Mouse (Mus musculus): Measurements from ENCODE around the gene Tmem97.
"Not testable (repeated sequence)": the region's sequence is repeated elsewhere in the genome, so short reads cannot be mapped to it uniquely, and the experiment has no call there.

Tmem97 gene

DNA sequence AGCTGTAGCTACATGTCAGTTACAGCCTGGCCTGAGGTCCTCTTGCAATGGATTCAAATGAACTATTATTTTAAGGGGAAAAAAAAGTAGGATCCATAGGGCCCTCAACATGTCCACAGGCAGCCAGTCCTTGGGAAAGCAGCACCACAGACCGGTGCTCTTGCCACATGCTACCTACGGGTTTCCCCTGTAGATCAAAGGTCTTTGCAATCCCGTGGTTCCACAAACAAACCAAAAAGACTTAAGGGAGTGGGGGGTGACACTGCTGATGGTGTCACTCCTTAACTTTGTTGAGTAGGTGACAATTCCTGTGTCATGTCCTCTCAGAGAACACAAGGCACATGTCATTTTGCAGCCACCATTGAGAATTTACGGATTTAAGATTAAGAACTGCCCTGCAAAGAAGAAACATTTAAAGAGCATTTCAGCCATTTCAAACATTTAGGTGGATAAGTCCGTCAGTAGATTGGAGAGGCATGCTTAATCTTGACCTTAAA, 1.0 kb downstream of the Tmem97 start:
- DNase-seq (ENCODE audit: low read depth, low spot score), result peak; percentile 40

DNA sequence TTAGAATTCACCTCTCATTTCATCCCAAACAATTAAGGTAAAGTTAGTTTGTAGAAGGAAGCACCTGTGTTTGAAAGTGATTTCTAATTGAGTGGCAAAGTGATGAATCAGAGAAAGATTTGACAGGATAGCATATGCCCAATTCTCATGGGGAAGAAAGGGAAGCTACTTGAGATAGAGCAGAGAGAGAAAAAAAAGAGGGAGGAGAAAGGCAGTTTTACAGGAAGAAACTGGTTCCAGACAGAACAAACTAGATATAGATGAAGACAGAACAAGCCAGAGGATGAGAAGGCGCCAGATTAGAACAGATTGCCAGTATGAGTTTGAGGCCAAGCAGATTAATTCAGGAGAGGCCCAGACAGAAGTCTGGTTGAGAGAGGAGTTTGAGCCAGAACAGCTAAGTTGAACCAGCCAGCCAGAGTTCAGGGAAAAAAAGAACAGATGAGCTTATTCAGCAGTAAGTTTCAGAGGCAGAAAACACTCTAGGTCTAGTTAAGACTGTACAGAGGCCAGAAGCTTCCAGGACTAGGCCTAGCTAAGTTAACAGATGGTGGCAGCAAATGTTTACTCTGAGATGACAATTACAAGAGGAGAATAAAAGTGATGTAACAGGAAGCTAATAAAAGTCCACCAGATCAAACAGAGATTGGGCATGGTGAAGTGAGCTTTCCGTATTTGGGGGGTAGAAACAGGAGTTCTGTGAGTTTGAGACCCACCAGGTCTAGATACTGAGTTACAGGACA, 2.7 kb downstream of the Tmem97 start:
- DNase-seq (ENCODE audit: low read depth, low spot score), result no peak

DNA sequence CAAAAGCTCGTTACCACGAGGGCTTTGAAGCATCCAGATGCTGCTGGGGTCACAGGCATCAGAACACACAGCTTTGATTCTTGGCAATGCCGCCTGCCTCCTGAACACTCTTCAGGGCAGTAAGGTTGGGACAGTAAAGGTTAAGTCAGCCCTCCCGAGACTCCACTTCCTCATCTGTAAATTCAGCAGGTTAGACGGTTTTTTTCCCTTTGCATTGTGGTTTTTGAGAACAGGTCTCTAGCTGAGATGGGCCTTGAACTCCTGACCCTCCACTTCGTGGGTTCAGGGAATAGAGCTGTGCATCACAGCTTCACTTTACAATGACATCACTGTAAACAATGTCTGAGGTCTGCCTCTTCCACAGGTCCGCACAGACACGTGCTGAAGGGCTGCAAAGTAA, 5.4 kb downstream of the Tmem97 start:
- no peak for DNase-seq (ENCODE audit: low read depth, low spot score)

DNA sequence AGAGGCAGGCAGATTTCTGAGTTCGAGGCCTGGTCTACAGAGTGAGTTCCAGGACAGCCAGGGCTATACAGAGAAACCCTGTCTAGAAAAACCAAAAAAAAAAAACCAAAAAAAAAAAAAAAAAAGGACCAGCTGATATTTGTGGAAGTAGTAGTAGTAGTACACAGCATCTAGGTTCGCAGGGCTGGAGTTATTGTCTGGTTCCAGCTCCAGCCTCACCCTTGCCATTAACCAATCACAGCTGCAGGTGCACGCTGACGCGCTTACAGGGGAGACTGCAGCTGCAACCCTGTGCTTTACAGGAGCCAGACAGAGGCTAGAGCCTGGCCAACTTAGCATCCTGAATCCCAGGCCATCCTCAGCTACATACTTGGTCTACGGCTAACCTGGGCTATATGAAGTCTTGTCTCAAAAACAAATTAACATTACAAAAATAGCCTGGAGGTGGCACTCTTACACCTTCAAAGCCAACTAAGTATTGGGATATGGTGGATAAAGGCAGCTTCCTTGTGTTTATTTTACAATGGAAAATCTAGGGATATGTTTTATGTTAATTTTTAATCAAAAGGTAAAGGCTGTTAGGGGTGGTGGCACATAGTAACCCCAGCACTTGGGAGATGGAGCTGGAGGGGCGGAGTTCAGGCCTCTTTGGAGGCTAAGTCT, 6.0 kb downstream of the Tmem97 start:
- DNase-seq (ENCODE audit: low read depth, low spot score), result no peak

DNA sequence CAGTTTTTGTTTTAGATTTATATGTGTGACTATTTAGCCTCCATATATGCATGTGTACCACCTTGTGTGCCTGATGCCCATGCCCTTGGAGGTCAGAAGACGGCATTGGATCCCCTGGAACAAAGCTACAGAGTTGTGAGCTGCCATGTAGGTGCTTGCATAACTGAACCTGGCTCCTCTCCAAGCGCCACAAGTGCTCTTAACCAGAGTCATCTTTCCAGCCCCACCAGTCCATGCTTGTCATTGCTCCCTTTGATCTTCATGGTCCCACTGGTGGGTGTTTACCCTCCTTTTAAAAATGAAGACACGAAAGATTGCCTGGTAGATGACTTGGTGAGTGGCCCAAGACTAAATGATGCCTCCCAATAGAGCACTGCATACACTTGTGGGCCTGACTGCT, 10.2 kb downstream of the Tmem97 start:
- DNase-seq (ENCODE audit: low read depth, low spot score), result no peak

DNA sequence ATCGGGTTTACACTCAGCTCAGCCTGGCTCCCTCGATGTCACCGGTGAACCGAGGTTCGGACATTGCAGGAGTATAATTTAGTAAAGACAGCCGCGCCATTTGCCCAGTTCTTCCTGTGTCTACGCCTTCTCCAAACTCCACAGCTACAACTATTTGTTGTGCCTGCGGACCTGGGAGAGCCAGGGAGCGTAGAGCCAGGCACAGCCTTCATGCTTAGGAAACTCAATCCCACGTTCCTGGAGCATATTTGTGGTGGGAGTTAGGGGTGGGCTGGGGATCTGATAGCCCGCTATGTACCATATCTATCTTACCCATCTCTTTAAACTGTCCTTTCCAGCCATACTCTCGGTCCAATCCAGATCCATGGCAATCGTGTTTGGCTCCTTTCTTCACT, 13.9 kb downstream of the Tmem97 start:
- DNase-seq (ENCODE audit: low read depth, low spot score), result no peak

DNA sequence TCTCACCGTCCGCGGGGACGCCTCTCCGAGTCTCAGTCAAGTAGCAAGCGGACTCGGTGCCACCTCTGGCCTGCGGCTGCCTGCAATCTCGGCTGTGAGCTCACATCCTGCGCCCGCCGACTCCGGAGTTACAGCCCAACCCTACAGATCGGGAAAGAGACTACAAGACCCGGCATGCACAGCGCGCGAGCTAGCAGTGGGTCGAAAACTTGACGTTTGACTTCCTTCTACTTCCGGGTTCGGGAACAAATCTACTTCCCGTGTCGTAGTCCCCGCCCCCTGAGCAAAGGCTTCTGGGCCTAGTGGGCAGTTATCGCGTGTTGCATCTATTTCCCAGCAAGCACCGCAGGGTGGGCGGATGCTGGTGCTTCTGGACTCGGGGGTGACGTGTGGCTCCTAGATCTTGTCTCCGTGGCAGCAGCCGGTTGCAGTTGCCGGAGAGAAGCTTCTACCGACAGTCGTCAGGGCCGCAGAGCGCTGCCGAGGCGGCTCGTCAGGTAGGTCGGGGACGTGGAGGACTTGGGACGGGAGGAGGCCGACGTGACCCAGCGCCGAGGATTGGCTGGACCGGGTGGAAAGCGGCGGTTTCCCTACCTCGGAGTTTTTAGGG, 14.4 kb downstream of the Tmem97 start, which contains the start of the genes Tnfaip1 and Ift20:
Gene Tnfaip1, minus strand, starts transcription at position 253 of the 610 bp plus-strand sequence.
Gene Ift20, plus strand, starts transcription at position 282 of the 610 bp plus-strand sequence.
- DNase-seq (ENCODE audit: low read depth, low spot score), result peak; percentile 100

DNA sequence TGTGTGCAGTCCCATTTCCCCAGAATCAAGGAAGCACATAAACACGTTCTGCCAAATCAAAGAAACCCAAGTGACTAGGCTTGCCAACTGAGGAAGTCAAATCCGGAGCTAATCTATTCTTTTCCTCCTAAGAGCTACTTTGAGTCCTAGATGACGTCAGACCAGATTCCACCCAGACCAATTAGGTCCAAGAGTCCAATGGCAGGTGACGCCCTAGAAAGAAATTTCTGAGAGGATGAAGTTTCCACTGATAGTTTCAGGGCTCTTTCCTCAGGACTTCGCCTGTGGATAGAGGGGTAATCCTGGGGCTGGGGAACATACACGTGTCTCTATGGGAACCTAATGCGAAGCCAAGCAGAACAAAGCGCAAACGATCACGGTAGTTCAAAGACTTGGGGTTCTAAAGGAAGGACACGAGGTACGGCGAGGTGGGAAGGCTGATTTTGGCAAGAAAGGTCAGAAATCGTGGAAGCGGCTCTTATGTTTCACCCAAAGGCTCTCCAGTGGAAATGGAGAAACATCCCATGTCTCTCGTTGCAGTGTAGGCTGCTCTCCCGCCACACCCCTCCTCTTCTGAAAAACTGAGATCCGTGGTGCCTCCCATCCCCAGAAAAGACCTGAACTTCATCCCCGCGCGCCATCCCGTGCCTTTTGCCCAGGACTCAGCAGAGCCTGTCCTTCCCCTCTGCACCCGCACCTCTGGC, 15.0 kb downstream of the Tmem97 start:
- DNase-seq (ENCODE audit: low read depth, low spot score), result peak; percentile 68

DNA sequence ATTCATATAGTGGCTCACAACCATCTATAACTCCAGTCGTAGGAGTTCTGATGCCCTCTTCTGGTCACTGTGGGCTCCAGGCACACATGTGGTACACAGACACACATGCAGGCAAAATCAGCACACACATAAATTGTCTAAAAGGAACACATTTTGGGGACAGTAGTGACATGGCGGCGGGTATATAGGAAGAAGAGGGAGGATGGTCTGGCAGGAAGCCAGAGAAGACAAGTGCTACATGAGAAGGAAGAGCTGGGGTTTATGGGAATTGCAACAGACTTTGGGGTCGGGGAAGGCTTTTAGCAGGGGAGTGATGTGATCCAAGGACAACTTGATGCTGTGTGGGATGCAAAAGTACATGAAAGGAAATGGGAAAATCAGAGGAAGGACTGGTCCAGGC, 16.1 kb downstream of the Tmem97 start:
- no peak for DNase-seq (ENCODE audit: low read depth, low spot score)

DNA sequence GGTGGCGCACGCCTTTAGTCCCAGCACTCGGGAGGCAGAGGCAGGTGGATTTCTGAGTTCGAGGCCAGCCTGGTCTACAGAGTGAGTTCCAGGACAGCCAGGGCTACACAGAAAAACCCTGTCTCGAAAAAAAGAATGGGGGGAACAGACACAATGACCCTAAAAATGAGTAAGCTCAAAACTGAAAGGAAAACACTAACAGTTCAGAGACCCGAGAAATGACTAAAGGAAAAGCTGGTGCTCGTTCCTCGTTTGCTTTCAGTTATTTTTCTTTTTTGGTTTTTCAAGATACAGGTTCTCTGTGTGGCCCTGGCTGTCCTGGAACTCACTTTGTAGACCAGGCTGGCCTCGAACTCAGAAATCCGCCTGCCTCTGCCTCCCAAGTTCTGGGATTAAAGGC, 19.1 kb downstream of the Tmem97 start:
- DNase-seq (ENCODE audit: low read depth, low spot score), result not testable (repeated sequence)

DNA sequence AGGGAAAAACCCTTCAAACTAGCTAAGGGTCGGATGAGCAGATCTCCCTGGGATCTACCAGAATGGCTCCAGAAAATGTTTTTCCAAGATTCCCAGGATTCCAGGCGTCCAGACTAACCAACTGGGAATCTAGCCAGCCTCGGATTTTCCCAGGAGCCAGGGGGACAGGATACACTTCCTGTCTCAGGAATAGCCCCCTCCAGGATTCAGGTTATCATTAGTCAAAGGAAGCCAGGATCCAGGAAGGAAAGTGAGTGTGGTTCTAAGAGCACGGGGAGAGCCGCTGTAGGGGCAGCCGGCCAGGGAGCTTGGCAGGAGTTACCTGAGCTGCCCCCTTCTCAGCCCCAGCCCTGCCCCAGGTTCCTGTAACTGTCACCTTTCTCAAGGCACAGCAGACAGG, 19.5 kb downstream of the Tmem97 start:
- DNase-seq (ENCODE audit: low read depth, low spot score), result no peak

DNA sequence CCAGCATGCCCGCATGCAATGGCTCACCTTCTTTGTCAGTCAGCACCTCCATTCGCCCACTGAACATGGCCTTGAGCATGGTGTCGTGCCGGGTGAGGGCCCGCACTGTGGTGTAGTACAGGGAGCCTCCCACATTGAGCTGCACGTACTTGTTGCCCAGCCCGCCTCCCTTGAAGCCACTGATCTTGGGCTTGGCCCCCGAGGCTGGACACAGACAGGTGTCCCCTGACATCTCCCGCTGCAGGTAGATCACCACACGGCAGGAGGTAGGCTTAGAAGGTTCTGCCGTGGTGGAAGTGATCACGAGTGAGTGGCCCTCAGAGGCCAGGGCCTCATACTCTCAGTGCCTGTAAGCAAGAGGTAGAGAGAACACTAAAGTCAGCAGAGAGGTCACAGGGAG, 20.6 kb downstream of the Tmem97 start:
- no peak for DNase-seq (ENCODE audit: low read depth, low spot score)

DNA sequence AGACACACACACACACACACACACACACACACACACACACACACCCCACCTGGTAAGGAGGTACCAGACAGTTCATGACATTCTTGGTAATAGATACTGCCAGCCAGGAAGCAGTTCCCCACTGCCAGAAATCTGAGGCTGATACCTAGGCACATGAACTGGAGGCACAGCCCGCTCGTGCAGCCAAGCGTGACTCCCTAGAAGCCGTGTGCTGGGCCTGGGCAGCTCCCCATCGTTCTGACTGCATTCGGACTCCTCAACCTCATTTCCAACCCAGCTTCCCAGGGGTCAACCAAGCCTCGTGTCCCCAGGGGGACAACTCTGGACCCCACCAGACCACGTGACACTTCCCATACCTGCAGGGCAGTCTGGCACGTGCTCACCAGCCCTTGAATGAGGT, 21.9 kb downstream of the Tmem97 start:
- no peak for DNase-seq (ENCODE audit: low read depth, low spot score)

DNA sequence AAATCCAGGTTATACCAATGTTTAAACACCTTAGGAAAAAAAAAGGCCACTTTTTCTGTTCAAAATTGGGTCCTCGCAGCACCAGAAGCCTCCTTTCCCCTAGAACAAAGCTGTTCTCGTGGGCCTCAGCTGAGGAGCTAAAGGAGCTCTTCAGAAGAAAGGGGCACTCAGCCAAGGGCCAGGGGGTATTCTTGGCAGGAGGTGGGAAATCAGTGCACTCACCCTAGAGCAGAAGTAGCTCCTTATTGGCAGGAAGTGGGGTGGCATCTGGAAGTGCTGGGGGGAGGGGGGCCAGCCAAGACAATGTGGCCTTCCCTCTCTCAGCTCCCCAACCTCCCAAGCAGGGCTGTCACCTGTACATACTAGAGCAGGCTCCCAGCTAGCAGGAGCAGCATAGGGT, 25.7 kb downstream of the Tmem97 start:
- DNase-seq (ENCODE audit: low read depth, low spot score), result no peak

DNA sequence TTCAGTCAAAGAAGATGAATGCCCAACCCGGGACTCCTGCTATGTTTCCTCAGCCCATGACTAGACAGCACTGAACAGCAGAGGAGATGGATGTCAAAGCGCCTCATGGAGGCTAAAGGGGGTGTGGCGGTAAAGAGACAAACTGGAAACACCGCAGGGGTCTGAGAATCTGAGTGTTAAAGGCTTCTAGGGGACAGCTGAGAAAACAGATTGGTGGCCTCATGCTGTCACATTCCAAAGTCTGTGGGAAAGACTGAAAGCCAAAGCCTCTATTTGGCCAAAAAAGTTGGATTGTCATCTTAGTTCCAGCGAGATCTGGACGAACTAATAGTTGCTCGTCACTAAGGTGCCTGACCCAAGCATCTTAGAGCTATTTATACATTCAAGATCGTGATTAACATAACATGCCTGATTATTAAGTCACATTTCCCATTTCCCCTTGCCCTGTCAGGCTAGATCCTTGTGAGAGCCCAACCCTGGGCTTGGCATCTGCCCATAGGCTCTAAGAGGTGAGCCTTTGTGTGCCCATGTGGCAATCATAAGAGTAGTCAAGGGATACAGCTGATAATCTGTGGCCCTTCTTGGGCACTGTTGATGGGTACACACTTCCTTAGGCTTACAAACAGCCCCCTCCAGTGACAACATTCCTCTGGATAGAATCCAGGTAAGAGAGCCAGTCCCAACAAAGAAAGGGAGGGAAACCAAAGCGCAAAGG, 27.2 kb downstream of the Tmem97 start:
- no peak for DNase-seq (ENCODE audit: low read depth, low spot score)

DNA sequence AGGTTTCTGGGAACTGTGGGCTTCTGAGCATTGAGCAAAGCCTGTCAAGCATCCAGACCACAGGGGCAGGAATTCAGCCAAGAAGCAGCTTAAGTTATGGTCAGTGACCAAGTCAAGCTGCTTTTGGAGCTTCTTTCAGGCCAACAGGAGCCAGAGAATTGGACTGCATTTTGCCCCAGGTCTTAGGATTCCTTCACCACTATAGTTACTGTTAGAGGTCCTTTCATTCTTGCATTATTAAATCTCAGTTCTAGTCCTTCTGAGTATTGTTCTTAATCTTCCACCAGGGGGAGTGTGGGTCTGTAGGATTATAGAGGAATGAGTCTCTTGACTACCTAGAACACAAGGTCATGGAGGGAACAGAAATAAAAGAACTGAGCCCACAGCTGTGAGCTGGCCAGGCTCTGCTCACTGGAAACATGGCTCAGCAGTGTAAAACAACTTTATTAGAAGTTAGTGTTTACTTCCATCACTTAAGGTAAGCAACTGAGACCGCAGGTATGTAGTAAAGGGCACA, 28.0 kb downstream of the Tmem97 start:
- peak; percentile 40 for DNase-seq (ENCODE audit: low read depth, low spot score)

DNA sequence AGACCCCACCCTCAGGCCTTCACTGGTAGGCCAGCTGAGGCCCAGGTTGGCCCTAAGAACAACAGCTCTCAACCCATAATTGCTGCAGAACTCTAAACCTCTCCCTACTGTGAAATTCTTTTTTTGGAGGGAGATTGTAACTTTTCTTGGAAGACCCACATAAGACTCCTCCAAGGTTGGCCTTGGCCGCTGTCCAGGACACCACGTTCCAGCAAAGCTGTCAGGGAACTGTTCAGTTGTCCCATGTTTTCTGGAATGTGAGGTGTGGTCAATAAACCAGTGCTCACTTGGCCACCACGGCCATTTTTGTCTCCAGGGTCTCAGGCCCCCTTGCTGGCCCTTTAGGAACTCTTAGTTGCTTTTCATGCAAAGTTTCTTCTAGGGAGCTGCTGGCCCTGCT, 28.7 kb downstream of the Tmem97 start:
- DNase-seq (ENCODE audit: low read depth, low spot score), result no peak

DNA sequence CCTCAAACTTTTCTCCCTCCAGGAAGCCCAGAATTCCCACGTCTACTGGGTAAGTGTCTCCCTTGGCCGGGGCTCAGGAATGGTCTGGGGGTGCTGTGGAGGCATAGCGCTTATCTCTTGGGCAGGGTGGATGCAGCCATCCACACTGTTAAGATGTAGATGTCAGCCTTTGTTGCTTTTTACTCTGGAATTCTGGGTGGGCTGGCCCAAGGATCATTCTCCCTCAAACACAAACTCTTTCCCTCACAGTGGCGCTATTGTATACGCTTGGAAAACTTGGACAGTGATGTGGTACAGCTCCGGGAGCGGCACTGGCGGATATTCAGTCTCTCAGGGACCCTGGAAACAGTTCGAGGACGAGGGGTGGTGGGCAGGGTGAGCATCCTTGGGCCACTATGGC, 31.6 kb downstream of the Tmem97 start:
- no peak for DNase-seq (ENCODE audit: low read depth, low spot score)

DNA sequence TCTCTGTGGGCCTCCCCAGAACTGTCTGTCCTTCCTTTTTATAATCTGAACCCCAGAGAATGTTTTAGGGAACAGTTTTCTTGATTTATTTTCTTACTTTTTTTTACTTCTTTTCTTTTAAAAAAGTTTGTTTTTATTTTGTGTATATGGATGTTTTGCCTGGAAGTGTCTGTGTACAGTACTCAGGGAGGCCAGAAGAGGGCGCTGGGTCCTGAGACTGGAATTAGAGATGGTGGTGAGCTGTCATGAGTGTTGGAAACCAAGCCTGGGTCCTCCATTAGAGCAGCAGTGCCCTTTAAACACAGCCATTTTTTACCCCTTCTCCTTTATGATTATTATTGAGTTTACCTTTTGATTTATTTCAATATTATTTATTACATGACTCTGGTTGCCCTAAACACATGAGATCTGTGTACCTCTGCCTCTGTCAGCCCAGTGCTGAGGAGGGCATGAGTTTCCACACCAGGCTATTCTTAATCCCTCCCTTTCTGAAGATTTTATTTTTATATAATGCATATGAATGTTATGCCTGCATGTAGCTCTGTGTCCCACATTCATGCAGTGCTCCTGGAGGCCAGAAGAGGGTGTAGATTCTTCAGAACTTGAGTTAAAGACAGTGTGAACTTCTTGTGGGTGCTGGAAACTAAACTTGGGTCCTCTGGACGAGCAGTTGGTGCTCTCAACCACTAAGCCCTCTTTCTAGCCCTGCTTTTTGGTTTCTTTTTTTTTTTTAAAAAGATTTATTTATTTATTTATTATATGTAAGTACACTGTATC, 34.8 kb downstream of the Tmem97 start:
- no peak for DNase-seq (ENCODE audit: low read depth, low spot score)

DNA sequence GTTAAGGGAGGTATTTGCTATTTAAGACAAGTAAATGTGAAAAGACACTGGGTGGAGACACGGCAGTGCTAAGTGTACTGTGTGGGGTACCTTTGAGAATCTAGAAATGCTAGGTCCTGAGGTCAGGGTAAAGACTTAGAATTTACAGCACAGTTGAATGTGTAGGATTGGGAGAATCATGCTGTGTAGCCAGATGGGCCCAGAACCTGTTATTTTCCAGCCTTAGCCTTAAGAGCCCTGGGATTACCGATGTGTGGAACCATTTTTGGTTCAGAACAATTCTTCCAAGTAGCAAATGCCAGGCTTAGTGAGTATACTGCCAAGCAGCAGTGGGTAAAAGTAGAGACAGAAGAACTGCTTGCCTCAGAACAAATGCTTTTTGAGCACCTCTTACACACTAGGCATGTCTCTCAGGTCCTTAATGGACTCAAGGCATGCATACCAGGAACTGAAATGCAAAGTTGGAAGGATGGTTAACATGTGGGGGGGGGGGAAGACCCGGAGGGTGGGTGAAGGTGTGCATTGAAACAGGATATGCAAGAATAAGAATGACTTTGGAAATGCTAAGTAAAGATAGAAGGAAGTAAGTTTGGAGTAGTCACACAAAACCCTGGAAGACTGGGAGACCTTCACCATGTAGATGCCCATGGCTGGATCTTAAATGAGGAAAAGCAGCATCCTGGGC, 37.3 kb downstream of the Tmem97 start:
- no peak for DNase-seq (ENCODE audit: low read depth, low spot score)

Data from CD4-positive helper T cell, adult 2 months (primary cell).